Mouse (Mus musculus) G1E (cell line): ENCODE results near the gene Usp42. TPM values are rescaled to one million over a fixed set of nuclear protein-coding genes. Genes with fewer than 3 reads are reported as not detected.

Experiments used
- ATAC-seq: 2 replicates; pipeline ENCODE4 v1.8.0; 2016; ENCODE audit warnings: mild to moderate bottlenecking; ENCODE audit not compliant: insufficient number of reproducible peaks, poor library complexity, low FRiP score, severe bottlenecking; ENCODE audit errors: extremely low read depth
- DNase-seq: peaks from one replicate; pipeline ENCODE4 v3.0.0; 2012; ENCODE audit warnings: low spot score
- H3K27me3 ChIP-seq: 2 replicates; pipeline ENCODE4 v1.6.1; 2012; ENCODE audit warnings: mild to moderate bottlenecking, low read length, inconsistent platforms; ENCODE audit not compliant: insufficient read depth
- H3K36me3 ChIP-seq: replicated peaks from 2 replicates; pipeline ENCODE3; 2012; ENCODE audit warnings: mild to moderate bottlenecking, inconsistent platforms
- H3K4me1 ChIP-seq: 2 replicates; pipeline ENCODE4 v1.6.1; 2012; ENCODE audit warnings: low read depth, low read length, inconsistent platforms, mixed read lengths; ENCODE audit not compliant: insufficient read depth
- H3K4me3 ChIP-seq: 2 replicates; pipeline ENCODE4 v1.5.1; 2012; ENCODE audit warnings: low read depth, mild to moderate bottlenecking, inconsistent platforms, low read length, moderate library complexity, mixed read lengths
- H3K9me3 ChIP-seq: replicated peaks from 2 replicates; pipeline ENCODE4 v1.6.1; 2012; ENCODE audit warnings: inconsistent platforms
- CTCF ChIP-seq: IDR thresholded peaks from 2 replicates; pipeline ENCODE4 v1.5.1; 2012; ENCODE audit warnings: low read depth, low read length, inconsistent platforms, mixed read lengths
- GATA1 ChIP-seq: IDR thresholded peaks from 2 replicates; pipeline ENCODE4 v1.6.1; 2012; ENCODE audit warnings: borderline replicate concordance, low read length, inconsistent platforms, mixed read lengths
- GATA2 ChIP-seq: IDR thresholded peaks from 2 replicates; pipeline ENCODE4 v1.6.1; 2012; ENCODE audit warnings: low read depth, low read length, inconsistent platforms, borderline replicate concordance
- POLR2AphosphoS5 ChIP-seq: IDR thresholded peaks from 2 replicates; pipeline ENCODE4 v1.6.1; 2012; ENCODE audit warnings: low read depth, low read length, inconsistent platforms; ENCODE audit not compliant: insufficient replicate concordance
- TAL1 ChIP-seq: conservative IDR thresholded peaks from 2 replicates; pipeline ENCODE4 v1.6.1; 2012; ENCODE audit warnings: low read depth, low read length, inconsistent platforms, mixed read lengths
- polyA plus RNA-seq: library from polyadenylated mRNA; stranded (reverse); fragments of >175 nt; gene quantifications from 2 replicates; pipeline ENCODE4 v1.2.3, GENCODE M21; 2012
- total RNA-seq, 2 experiments: library from RNA; stranded (forward) in 1 of 2; stranded (reverse) in 1 of 2; fragments of 200-1000 nt in 1 of 2; fragments of >200 nt in 1 of 2; fragmentation: Nextera tagmentation in 1 of 2; gene quantifications; 2 replicates each; pipeline ENCODE4 v1.2.3; 2014 to 2017

The Usp42 gene
- total and polyA plus RNA-seq, 3 experiments, result 5.6 to 34.7 (median 21.3) TPM

DNA sequence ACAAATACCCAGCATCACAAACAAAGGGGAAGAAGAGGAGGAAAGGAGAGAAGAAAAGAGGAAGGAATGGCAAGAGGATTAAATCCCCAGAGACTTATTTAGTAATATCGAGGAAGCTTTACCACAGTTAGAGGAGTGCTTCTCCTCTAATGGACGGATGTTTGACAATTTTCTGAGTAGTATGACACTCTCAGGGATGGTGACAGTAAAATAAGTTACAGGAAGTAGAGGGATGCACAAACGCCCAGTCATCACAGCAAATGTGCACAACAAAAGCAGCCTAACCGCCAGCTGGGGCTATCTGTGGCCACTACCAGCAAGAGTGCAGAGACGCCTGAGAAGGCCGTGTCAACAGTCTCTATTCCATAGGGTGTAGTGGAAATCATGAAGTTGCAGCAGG, 52.4 kb downstream of the Usp42 start:
- peaks cover 79% of the 10 kb centered on the region for H3K36me3 ChIP-seq
- peak; percentile 31; the same call in 1 of the 2 replicates for ATAC-seq
- peaks cover 93% of the 10 kb centered on the region for H3K4me1 ChIP-seq
- DNase-seq, result no peak
- no peaks in the 10 kb centered on the region for H3K27me3 ChIP-seq
- H3K9me3 ChIP-seq, result no peaks in the 10 kb centered on the region
- no peak overlapping the region; the same call in 1 of the 2 replicates for H3K4me3 ChIP-seq
- no peak for TF ChIP-seq POLR2AphosphoS5
- TF ChIP-seq GATA1, result no peak
- no peak for TF ChIP-seq TAL1
- TF ChIP-seq CTCF, result no peak
- no peak for TF ChIP-seq GATA2

DNA sequence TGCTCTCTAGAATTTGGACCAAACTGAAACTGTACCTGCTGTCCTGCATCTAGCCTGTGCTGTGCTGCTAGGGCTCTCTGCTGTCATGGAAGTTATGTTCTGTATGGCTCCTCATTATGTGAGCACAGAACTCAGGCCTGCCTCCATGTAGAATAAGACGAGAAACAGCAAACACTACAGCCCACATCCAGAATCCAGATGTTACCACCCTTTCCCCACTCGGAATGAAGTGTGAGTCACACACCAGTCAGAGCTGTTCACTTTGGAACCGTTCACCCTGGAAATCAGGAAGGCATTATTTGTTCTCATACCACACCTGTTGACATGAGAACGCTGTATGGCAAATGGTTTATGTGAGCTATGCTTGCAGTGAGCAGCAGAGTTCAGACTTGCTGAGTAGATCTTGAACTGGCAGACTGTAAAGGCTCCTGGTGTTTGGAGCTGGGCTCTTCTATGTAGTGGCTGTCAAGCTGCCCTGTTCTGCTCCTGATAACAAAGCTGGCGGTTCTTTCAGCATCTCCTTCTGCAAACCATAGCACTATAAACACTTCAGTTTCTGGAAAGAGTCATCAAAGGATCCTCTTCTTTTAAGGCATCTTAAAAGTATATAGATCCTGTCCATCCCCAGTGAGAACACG, 53.3 kb downstream of the Usp42 start:
- TF ChIP-seq TAL1 (no peak), POLR2AphosphoS5 (no peak), GATA2 (no peak), GATA1 (no peak), CTCF (no peak)
- ATAC-seq (no peak), DNase-seq (no peak)
- H3K9me3 ChIP-seq, result no peaks in the 10 kb centered on the region
- H3K27me3 ChIP-seq, result no peaks in the 10 kb centered on the region
- peaks cover 75% of the 10 kb centered on the region for H3K36me3 ChIP-seq
- peaks cover 93% of the 10 kb centered on the region for H3K4me1 ChIP-seq
- H3K4me3 ChIP-seq, result no peak overlapping the region; the same call in 1 of the 2 replicates

DNA sequence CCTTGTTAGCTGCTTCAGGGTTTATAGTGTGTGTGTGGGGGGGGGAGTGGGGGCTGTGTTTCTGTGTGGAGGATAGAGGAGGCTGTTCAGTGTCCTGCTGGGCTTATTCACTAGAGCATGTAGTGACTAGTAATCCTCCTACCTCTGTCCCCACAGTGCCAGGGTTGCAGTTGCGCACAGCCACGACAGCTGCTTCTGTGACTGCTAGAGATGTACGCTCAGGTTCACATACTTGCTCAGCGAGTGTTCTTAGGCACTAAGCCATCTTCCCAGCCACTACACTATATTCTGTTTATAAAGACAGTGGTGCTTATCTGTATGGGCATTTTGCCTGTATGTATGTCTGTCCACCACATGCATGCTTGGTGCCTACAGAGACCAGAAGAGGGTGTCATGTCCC, 54.7 kb downstream of the Usp42 start:
- ATAC-seq, result no peak
- Histone ChIP-seq H3K9me3 (no peaks in the 10 kb centered on the region), H3K36me3 (peaks cover 73% of the 10 kb centered on the region), H3K27me3 (no peaks in the 10 kb centered on the region), H3K4me1 (peaks cover 91% of the 10 kb centered on the region), H3K4me3 (no peak overlapping the region; the same call in 1 of the 2 replicates)
- no peak for DNase-seq
- TF ChIP-seq GATA2 (no peak), POLR2AphosphoS5 (no peak), GATA1 (no peak)

DNA sequence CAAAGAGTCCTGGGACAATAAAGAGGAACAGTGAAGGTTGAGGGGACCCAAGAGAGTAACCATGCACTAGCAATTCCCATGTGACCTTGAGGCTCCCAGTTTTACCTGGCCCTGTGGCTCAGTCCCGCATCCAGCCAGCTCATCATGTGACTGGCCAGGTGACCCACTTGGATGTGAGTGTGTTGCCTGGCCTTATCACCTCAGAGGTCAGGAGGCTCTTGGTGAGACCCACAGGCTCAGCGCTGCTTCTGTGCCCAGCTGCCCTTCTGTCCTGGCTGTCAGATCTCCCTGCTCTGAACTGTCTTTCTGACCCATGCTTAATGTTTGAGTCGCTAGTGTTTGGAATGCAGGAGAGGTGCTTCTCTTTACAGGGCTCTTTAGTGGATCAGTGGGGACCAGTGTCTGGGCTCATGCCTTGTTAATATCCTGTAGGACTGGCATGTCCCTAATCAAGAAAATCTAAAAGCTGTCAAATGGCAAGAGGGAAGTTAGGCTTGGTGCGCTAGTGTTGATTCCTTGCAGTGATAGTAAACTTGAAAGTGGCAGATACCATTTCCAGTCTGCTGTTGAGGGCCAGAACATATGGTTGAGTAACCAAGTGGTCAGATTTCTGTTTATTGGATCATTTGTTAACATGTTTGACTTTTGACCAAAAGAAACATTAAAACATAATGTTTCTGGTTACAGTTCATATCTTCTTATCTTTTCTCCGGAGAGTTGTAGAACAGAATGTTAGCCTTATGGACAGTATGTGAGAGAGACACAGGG, 55.7 kb downstream of the Usp42 start:
- DNase-seq (no peak), ATAC-seq (no peak)
- Histone ChIP-seq H3K27me3 (no peaks in the 10 kb centered on the region), H3K4me1 (peaks cover 90% of the 10 kb centered on the region), H3K9me3 (no peaks in the 10 kb centered on the region), H3K4me3 (peak overlapping the region; percentile 51; the same call in 1 of the 2 replicates), H3K36me3 (peaks cover 72% of the 10 kb centered on the region)
- no peak for TF ChIP-seq POLR2AphosphoS5
- TF ChIP-seq TAL1, result no peak
- no peak for TF ChIP-seq GATA1
- no peak for TF ChIP-seq CTCF
- no peak for TF ChIP-seq GATA2

DNA sequence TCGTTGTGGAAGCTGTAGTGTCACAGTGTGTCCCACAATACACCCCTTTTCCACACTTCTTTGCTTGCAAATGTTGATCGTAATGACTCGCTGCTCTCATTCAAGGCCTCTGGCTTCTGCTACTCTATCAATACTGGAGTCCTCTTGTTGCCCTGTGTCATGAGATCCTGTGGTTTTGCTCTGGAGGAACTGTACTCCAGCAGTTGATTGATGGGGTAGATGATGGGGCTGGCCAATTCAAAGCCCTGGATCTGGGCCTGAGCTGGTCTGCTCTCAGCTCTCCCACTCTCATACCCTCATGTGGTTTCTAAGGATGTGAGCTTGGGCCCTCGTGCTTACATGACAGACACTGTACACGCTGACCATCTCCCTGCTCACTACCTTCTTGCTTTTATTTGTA, 57.5 kb downstream of the Usp42 start:
- no peak overlapping the region; the same call in 1 of the 2 replicates for H3K4me3 ChIP-seq
- ATAC-seq, result peak; percentile 69
- no peaks in the 10 kb centered on the region for H3K9me3 ChIP-seq
- DNase-seq, result no peak
- peaks cover 69% of the 10 kb centered on the region for H3K36me3 ChIP-seq
- H3K27me3 ChIP-seq, result no peaks in the 10 kb centered on the region
- TF ChIP-seq TAL1 (no peak), POLR2AphosphoS5 (no peak), CTCF (no peak), GATA1 (no peak), GATA2 (no peak)
- H3K4me1 ChIP-seq, result peaks cover 94% of the 10 kb centered on the region

DNA sequence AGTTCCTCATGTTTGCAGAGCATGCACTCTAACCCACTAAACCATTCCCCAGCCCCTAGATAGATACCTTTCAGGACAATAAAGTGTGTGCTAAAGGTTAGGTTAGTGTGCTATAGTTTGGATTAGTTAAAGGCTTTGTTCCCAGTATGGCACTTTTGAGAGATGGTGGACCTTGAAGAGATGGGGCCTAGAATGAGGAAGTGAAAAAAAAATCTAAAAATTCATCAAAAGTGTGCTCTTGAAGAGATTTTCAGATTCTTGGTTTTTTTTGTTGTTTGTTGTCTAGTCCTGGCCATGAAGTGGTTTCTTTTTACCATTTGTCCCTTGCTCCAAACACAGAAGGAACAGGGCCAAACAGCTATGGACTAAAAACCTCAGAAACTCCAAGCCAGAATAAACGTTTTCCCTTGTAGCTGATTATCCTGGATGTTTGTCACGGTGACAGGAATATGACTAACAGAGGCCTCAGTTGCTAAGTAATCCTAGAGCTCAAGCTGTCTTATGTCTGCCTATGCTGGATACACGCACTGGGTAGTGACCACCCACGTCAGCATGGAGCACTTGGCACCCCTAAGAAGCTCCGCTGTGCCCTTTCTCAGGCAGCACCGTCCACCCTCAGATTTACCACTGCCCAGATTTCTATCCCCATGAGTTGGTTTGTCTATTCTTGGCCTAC, 61.2 kb downstream of the Usp42 start:
- ATAC-seq (no peak), DNase-seq (no peak)
- H3K9me3 ChIP-seq, result no peaks in the 10 kb centered on the region
- H3K36me3 ChIP-seq, result peaks cover 74% of the 10 kb centered on the region
- no peak overlapping the region for H3K4me3 ChIP-seq
- H3K4me1 ChIP-seq, result peaks cover 87% of the 10 kb centered on the region
- TF ChIP-seq CTCF, result no peak
- TF ChIP-seq TAL1, result no peak
- no peak for TF ChIP-seq POLR2AphosphoS5
- H3K27me3 ChIP-seq, result no peaks in the 10 kb centered on the region
